Mouse (Mus musculus): ENCODE results near the gene Klf12. TPM values are rescaled to one million over a fixed set of nuclear protein-coding genes. Genes with fewer than 3 reads are reported as not detected.

The Klf12 gene
- total RNA-seq, 2 experiments from 2014 or later: 52.0 to 56.0 TPM

DNA sequence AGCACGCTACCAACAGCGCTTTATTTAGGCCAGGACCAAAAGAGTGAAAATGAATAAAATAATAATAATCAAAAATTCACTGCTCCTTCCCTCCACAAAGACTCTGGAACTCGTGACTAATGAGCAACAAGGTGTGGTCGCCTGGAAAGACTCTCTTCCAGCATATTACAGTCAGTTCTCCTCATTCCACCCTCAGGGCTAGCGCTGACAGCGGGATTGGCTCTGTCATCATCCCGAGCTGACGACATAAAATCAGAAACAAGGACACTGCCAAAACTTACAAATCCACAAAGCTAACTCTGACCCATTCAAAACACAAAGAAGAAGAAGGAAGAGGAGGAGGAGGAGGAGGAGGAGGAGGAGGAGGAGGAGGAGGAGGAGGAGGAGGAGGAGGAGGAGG, 136.8 kb downstream of the Klf12 start:
- DNase-seq (ENCODE audit: low spot score in 2 of 2): no peak

DNA sequence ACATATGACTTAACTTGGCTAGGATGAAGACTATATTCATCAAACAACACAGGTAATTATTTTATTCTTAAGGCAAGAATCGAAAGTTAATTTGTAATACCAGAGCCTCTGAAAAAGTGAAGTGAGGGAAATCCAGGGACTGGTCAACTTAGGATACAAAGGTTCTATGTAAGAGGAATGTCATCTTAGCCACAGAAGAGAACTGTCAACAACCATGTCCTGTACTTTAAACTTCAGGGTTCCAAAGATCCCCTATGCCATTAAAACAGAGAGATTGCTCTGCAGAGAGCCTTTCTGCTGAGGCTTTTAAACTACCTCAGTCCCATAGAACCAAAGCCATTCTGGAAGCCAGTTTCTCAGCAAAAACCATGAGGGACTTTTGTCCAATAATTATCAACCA, 144.1 kb downstream of the Klf12 start:
- no peak for DNase-seq (ENCODE audit: low spot score in 2 of 2)

DNA sequence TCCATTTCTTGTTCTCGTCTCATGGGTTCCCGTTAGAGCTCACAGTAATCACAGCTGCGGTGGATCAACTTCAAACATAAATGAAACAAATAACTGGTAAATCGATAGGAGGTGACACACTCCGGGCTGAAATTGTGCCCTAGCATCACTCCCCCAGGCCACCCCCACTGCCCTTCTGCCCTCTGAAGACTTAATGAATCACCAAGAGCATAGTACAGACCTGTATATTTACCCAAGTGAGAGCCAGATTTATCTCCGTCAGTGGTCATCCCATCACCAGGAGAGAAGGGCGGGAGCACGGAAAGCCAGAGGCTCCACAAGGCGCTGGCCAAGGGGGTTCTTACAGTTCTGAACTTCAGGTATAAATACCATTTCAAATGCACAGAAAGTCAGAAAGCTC, 150.2 kb downstream of the Klf12 start:
- no peak for DNase-seq (ENCODE audit: low spot score in 2 of 2)

DNA sequence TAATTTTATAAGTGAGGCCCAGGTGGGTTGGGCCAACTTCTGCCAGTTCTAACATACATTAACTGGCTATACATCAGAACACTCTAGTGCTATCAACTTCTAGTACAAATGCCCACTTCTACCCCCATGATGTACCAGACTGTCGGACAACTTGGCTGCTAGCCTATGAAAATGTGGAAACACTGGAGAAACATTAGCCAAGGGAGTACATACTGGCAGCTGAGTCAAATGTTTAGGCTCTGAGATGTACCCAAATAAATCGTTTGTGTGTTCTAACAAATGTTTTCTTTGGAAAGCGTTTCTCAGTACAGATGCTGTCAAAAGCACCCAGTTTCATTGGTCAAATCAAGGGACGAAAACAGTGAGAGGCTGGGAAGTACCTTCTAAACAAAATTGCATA, 152.0 kb downstream of the Klf12 start:
- DNase-seq (ENCODE audit: low spot score in 2 of 2): no peak

DNA sequence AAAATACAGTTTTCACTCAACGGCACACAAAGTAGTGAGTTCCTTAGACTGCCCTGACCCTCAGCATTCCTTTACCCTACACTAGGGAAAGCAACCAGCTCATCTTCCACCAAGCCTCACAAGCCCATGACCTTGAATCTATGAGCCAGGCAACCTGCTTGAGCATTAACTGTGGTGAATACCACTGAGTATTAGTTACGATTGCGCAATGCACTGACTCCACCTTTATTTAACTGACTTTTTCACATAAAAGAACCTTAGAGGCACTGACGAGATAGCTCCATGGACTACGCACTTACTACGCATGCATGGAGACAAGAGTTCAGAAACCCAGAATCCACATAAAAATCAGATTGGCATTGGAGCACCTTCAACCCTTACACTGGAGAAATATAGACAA, 158.4 kb downstream of the Klf12 start:
- DNase-seq (ENCODE audit: low spot score in 2 of 2): no peak

DNA sequence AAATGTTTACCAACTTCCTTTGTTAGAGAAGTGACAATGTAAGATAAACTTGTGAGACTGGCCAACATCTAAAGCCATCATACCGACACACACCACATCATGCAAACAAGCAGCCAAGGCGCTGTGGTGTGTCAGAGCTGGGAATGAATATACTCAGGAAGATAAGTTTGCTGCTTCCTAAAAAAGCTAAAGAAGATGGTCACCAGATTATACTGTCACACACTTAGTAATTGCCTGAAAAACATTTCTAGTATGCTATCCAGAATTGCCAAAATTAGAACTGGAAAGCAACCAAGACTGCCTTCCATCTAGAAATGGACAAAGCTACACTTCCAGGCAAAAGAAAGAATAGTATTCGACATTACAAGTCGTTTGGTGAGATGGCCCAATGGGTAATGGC, 163.4 kb downstream of the Klf12 start:
- no peak for DNase-seq (ENCODE audit: low spot score in 2 of 2)

DNA sequence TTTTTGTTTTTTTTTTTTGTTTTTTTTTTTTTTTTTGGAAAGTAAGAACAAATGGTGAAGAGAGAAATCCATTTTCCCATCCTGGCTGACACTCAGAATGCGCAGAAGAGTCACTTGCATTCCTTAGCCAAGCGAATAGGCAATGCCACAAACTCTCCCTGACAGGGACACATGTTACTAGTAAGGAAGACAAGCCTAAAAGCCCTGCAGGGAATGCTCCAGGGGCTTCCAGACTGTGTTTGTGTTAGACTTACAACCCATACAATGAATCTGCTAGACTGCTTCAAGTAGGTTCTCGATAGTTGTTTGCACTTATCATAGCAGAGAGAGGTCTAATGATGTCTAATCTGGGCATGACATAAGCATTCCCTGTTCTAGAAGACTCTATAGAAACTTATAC, 164.6 kb downstream of the Klf12 start:
- no peak for DNase-seq (ENCODE audit: low spot score in 2 of 2)

DNA sequence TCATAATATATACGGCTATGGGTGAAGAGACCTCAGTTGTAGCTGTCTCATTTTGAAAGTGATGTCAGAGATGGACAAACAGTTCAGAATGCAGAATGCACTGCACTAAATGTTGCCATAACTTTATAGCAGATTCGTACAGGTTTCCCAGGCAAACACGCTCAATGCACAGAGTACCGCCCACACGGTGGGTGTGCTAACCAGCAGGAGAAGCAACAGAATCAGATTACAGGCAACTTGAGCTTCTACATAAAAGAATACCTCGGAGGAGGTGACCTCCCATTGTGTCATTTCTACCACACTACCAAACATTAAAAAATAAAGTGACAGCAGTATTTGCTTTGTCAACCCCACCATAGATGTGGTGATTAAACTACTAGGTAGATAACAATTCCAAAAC, 171.1 kb downstream of the Klf12 start:
- DNase-seq (ENCODE audit: low spot score in 2 of 2): no peak

DNA sequence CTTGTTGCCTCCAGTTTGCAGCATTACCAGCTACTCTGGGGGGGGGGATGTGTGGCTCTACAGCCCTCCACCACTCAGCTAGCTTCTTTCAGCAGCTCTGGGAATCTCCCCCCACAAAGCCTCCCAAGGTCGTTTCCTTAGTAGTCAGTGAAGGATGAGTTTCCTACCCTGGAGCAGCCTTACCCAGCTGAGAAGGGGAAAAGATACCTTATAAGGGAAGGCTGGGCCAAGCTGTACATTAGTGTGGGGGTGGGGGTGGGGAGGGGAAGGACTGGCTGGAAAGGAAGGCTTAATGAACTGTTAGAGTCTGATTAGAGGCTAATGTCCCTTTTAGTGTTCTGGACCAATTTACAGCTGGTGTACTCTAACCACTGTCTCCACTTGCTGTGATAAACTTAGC, 172.7 kb downstream of the Klf12 start:
- no peak for DNase-seq (ENCODE audit: low spot score in 2 of 2)

DNA sequence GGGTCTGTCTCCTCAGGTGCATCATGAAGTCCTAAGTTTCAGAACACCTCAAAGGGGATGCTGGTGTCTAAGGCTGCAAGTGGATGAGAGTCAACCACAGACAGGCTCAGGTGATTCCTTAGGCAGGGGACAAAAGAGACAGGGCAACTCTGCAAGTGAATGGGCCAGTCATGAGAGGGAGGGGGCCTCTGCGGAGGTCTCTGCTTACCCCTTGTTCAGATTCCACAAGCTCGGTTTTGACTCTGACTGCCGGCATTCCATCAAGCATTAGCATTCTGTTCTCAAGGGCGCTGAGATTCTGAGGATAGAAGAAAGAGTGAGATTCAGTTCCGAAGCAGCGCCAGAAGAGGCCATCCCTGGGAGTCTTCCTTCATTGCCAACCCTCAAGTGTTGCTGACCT, 174.9 kb downstream of the Klf12 start:
- DNase-seq (ENCODE audit: low spot score in 2 of 2): no peak

DNA sequence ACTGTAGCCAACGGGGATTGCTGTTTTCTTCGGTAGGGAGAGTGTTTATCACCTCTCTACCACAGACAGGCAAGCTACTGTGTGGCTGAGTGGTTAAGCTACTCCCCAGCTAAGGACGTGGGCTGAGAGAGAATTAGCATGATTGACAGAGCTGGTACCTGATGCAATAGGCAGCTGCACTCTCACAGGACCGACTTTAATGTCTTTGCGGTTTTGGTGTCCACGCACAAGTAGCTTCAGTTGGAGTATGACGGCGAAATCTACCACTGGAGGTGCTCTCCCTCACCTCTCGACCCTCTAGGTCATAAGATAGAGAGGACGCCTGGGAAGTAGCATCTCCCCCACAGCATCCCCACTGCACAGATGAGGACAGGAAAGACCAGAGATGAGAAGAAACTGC, 178.9 kb downstream of the Klf12 start:
- no peak for DNase-seq (ENCODE audit: low spot score in 2 of 2)

DNA sequence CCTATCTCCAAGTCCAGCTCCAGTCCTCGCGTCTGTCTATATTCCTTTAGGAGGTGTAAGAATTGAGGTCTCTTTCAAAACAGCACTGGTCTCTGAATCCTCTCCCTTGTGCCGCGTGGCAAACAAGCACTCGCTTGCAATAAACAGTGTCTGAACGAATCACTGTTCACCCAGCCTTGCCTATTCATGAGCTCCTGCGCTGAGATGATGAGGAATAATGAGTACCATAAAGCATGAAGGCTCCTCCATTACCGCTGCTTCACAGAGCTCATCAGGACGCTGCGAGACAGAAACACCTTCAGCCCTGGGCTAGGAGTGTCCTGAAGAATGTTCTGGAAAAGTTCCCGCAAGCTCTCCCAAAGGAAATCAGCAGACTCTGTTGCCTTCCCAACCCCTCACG, 179.7 kb downstream of the Klf12 start:
- no peak for DNase-seq (ENCODE audit: low spot score in 2 of 2)

DNA sequence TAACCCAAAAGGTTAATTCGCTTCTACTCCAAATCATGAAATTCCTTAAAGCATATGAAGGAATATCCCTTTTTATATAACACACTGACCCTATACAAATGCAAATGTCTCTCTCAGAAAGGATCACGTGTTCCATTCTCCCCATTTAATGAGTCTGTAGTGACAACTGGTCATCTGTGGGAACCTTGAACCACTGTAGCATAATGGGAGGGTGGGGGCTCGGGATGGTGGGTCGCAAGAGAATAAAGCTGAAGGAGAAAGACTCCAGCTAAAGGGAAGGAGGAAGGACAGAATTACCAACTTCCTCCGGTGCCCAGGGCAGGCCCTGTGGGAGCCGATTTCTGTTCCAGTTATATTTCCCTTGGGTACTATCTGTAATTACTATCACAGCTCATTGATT, 180.7 kb downstream of the Klf12 start:
- DNase-seq (ENCODE audit: low spot score in 2 of 2): no peak

DNA sequence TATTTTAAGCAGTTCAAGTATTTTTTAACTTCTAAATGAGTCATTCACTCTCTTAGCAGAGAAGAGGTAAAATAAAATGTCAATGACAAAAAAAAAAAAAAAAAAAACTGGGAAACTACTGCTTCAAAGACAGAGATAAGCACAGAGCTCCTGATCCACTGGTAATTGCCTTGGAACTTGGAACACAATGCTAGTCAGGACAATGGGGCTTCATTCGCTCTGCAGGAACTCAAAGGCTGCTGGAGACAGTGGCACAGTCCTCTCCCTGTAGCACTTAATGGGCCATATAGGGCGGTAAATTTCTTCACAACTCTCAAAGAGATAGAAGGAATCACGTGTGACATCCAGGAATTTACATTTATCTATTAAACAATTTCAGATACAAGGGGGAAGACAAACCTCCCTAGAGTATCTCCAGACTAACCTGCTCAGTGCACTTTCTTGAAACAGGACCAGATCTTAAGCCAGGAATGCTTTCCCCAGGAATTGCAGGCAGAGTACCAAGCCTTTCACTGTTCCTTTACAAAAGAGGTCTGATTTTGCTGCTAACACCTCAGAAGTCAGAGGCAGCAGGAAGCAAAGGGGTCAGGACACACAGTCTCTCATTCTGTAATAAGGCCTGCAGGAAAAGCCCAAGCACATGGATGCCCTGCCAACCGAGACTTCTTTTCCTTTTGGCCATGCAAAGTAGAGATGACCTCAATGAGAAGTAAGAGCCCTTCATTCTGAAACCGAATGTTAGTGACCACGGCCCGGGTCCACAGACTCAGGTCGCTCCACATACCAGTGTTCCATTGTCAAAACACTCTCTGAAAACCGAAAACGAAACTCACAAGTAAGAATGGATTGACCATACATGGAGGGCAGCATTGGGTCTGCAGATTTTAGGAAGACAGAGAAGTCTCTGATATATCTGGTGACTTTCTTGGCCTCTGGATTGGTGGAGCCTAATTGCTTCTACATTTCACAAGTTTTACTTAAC, 187.0 kb downstream of the Klf12 start:
- DNase-seq (ENCODE audit: low spot score in 2 of 2): no peak

DNA sequence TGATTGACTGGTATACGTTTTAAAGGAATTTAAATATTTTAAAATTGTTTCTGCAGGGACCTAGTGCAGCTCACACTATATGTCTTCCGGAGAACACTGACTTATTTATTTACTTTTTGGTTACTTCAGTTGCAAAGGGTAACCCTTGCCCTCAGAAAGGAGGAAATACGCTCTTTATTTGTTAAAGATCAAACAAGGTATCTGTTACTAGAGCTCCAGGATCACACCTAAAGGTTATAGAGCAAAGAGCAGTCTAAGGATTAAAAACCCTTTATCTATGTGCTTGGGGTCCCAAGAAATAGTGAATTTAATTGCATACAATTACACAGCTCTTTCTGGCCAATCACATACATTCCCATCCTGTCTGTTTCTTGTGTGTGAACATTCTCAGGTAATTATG, 188.7 kb downstream of the Klf12 start:
- DNase-seq (ENCODE audit: low spot score in 2 of 2): no peak

DNA sequence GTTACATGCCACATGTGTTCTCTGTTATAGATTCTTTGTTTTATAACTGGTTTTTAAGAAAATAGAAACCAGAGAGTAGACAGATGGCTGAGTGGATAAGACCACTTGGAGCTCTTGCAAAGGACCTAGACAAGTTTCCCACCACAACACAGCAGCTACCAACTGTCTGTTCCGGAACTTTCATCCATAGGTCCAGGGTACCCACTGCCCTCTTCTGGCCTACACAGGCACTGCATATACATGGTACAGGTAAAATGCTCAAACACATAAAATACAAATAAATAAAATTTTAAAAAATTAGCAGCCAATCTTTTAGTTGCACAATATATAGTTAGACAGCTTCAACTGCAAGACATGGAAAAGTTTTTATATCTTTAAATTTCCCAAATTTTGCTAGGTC, 194.0 kb downstream of the Klf12 start:
- DNase-seq (ENCODE audit: low spot score in 2 of 2): no peak

DNA sequence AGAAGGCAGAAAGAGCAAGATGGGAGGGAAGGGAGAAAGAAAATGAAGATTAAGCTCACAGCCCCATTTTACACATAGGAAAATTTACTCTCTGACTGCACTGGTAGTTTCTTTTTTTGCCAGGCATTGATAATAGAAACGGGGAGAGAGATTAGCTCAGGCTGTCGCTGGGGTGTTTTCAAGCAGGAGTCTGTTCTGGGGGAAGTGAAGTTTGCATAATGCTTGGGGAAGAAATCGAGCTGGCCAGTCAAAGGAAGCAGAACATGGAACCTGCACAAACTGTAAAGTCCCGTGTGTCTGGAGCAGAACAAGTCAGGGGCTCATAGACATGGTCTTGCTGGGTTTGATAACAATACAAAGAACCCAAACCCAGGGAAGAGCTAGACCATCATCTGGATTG, 204.9 kb downstream of the Klf12 start:
- no peak for DNase-seq (ENCODE audit: low spot score in 2 of 2)

DNA sequence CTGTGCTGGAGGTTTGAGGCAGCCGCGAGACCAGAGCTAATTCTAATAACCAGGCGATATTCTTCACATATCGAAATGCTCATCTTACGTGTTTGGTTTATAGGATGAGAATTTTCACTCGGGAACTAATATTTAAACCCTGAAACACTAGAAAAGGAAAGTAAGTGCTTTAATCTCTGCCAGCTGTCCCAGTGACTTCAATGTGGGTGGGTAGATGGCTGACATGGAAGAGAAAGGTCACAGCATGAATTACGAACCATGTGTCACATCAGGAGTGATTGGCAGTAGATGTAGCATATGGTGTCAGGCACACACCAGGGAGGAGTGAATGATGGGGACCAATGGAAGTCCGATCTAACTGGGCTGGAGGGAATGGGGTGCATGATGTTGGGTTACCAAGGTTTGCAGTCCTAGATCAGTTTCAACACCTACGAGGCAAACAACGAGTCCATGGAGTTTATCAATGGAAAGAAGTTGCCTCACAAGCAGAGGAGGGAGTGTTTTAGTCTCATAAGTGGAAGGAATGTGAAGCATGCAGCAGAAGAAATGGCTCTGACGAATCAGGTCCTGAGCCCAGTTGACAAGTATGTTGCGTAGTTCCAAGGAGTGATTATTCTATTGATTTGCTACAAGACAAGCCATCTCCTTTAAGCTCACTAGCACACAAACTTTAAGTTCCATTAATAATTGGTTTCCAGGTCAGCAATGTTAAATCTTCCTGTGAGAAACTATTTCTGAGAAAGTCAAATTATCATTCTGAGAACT, 211.9 kb downstream of the Klf12 start:
- no peak for DNase-seq (ENCODE audit: low spot score in 2 of 2)

DNA sequence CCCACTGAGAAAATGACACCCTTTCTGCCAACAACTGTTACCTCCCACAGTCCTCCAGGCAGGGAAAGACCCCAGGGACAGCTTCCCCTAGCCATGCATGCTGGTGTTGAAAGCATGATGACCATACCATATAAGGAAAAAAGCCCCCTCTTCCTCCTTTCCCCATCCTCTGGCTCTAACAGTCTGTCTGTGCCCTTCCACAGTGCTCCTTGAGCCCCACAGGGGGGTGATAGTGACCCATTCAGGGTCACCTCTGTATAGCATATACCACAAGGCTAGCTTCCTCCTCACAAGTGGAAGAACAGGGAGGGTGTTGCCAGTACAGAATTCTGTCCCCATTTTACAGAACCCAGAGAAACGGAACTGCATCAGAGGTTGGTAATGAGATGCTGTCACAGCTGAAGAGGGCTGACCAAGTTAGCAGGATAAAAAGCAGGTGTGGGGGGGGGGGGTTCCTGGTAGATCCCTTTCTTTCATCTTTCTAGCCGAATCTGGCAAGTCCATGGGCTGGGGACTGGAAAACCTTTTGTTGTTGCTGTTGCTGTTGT, 214.9 kb downstream of the Klf12 start:
- no peak for DNase-seq (ENCODE audit: low spot score in 2 of 2)

DNA sequence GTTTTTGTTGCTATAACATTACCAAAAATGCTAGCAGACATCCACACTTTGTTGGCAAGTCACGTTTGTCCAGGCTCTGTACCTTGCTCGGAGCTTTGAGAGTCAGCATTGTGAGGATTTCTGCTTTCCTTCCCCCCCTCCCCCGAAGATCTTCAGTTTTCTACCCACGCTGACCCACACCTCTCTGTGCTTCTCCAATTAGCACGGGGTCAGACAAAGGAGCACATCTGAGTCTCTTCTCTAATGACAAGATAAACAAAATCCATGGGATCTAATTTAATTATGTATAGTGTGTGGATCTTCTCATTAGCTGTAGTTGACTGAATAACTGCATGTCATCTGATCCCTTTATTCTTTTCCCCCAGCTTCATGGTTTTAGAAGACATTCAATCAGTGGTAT, 215.8 kb downstream of the Klf12 start:
- DNase-seq (ENCODE audit: low spot score in 2 of 2): no peak

DNA sequence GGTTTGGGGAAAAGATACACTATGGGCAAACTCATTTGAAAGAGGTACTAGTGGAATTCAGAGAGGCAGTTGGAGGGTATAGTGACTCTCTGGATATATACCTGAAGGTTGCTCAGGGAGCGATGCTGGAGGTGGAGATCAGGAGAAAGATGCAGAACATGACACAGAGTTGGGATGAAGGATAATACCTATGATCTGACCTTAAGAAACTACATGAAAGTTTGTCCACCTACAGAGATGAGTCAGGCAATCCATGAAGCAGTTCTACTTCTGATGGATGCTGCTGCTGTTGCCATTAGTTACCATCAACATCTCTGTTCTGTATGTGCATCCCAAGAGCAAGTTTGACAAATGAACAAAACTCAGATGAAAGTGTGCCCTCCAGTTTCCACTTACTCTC, 222.0 kb downstream of the Klf12 start:
- DNase-seq (ENCODE audit: low spot score in 2 of 2): no peak

DNA sequence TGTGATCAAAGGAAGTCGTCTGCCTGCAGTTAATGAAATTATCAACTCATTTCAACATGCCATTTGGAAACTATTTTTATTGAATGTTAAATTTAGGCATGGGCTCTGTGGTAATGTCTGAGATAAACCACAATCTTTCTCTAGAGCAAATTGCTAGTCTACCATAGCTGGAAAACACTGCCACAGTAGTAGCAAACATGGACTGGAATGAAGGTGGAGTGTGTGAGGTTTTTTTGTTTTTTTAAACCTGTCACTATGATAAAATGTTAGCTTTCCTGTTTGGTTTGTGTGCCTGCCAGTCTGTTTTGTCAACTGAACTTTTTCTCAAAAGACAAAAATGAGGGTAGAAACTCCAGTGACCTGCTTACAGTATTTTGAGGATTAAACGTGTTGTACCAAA, 230.3 kb downstream of the Klf12 start:
- DNase-seq (ENCODE audit: low spot score in 2 of 2): no peak
